Mouse (Mus musculus) stomach, postnatal 0 days (tissue): ENCODE results near the gene Srp54c.
"Not testable (repeated sequence)": the region's sequence is repeated elsewhere in the genome, so short reads cannot be mapped to it uniquely, and the experiment has no call there.

Experiments
- CTCF ChIP-seq: IDR thresholded peaks from 2 replicates; pipeline ENCODE4 v1.5.1; 2016; ENCODE audit warnings: antibody characterized with exemption, low read depth, mild to moderate bottlenecking, moderate library complexity
- EP300 ChIP-seq: optimal IDR thresholded peaks from 2 replicates; pipeline ENCODE3; 2016; ENCODE audit warnings: antibody characterized with exemption

GRCm38 (mm10) chr12:55230520-55230861 is 523 bp downstream of the Srp54c start:
- TF ChIP-seq CTCF, EP300: not testable (repeated sequence)
